Mouse (Mus musculus) small intestine, adult 2 months (tissue): ENCODE data around the gene Magi1.

Experiments used
- CTCF ChIP-seq: fragments of 200-500 bp; IDR thresholded peaks from 2 replicates; pipeline ENCODE4 v1.5.1; 2012; ENCODE audit warnings: low read depth, mild to moderate bottlenecking, control low read depth, inconsistent platforms, low read length, moderate library complexity, mixed read lengths; ENCODE audit not compliant: insufficient replicate concordance, insufficient read length; ENCODE audit errors: extremely low read depth
- POLR2A ChIP-seq: fragments of 200-500 bp; IDR thresholded peaks from 2 replicates; pipeline ENCODE4 v1.6.1; 2012; ENCODE audit warnings: low read depth, mild to moderate bottlenecking, control low read depth, inconsistent platforms, low read length, moderate library complexity

DNA sequence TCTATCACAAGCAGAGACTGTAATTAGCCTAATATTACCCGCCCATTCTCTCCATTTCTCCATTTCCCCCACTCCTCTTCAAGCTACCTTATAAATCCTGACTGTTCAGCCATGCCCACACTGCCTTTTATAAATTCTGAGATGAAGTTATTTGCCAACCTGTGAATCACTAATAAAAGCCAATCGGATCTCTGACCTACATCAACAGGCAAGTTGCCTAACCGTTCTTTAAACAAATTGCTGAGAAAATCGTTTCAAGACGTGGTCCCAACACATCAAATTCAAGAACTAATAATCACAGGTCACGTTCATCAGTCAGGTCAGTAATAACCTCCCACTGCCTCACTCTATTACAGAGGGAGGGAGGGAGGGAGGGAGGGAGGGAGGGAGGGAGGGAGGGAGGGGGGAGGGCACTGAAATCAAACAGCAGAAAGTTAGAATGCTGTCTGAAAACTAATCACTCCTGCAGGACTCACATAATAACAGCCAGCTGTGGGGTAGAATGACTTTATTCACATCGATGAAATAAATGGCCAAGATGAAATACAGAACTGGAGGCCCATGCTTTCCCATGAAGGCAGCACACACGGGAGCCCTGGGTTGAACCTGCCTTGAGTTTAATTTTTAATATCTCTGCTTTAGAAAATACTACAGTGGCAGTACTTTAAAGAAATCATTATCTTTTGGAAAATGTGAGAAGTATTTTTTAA lies 215.8 kb downstream of the Magi1 start:
- no peak for TF ChIP-seq POLR2A
- TF ChIP-seq CTCF, result no peak
